Mouse (Mus musculus) intestine, postnatal 0 days (tissue): ENCODE results near the gene Adipoq. TPM values are rescaled to one million over a fixed set of nuclear protein-coding genes. Genes with fewer than 3 reads are reported as not detected.
A peak's percentile ranks its signal among the peaks of the same experiment; 100 is the strongest.

Experiments
- ATAC-seq: fragments of 200-750 bp; cut with Nextera tagmentation; 2 replicates; pipeline ENCODE4 v1.8.0; 2017; ENCODE audit warnings: mild to moderate bottlenecking, moderate TSS enrichment, moderate library complexity
- H3K27ac ChIP-seq: fragments of 300-500 bp; sonication (generic); 2 replicates; pipeline ENCODE4 v1.5.1; 2014; ENCODE audit warnings: mild to moderate bottlenecking, low read depth, low read length, moderate library complexity
- H3K27me3 ChIP-seq: fragments of 300-500 bp; sonication (generic); replicated peaks from 2 replicates; pipeline ENCODE4 v1.6.1; 2014; ENCODE audit warnings: low read length, mixed read lengths; ENCODE audit not compliant: control insufficient read depth, insufficient read depth
- H3K36me3 ChIP-seq: fragments of 300-500 bp; sonication (generic); 2 replicates; pipeline ENCODE4 v1.6.1; 2014; ENCODE audit warnings: mild to moderate bottlenecking, moderate library complexity; ENCODE audit not compliant: control insufficient read depth, insufficient read depth
- H3K4me1 ChIP-seq: fragments of 300-500 bp; sonication (generic); replicated peaks from 2 replicates; pipeline ENCODE4 v1.6.1; 2014; ENCODE audit warnings: antibody characterized with exemption, low read length, mixed read lengths; ENCODE audit not compliant: control insufficient read depth, insufficient read depth
- H3K4me2 ChIP-seq: fragments of 300-500 bp; sonication (generic); replicated peaks from 2 replicates; pipeline ENCODE4 v1.6.1; 2014; ENCODE audit warnings: low read depth, mild to moderate bottlenecking, moderate library complexity
- H3K4me3 ChIP-seq: fragments of 300-500 bp; sonication (generic); 2 replicates; pipeline ENCODE4 v1.5.1; 2014; ENCODE audit warnings: low read depth, low read length
- H3K9ac ChIP-seq: fragments of 300-500 bp; sonication (generic); 2 replicates; pipeline ENCODE4 v1.6.1; 2014; ENCODE audit warnings: mild to moderate bottlenecking, low read depth, low read length
- H3K9me3 ChIP-seq: fragments of 300-500 bp; sonication (generic); 2 replicates; pipeline ENCODE4 v1.6.1; 2016; ENCODE audit warnings: mixed run types; ENCODE audit not compliant: control insufficient read depth
- CTCF ChIP-seq: sonication (generic); IDR thresholded peaks from 2 replicates; pipeline ENCODE4 v1.5.1; 2016; ENCODE audit warnings: low read depth, mild to moderate bottlenecking, control low read depth, antibody characterized with exemption, moderate library complexity
- WGBS: fragments of 180-500 bp; shearing (Covaris S2); extraction: QIAGEN DNeasy Blood & Tissue Kit; methylation state at CpG from one replicate; pipeline ENCODE4 v1.1.7; 2014; 5-methylcytosine and 5-hydroxymethylcytosine counted together
- polyA plus RNA-seq: library from polyadenylated mRNA; unstranded; fragments of >200 nt; fragmentation: Nextera tagmentation; extraction: Ambion mirVana; gene quantifications from 2 replicates; pipeline ENCODE4 v1.2.1, GENCODE M21; 2015

Adipoq gene
- polyA plus RNA-seq, 1 experiment from 2014 or later: not detected

GRCm38 (mm10) chr16:23187983-23188382 lies 41.6 kb downstream of the Adipoq start:
- H3K27me3 ChIP-seq: no peaks in the 10 kb centered on the region
- no peak overlapping the region for H3K27ac ChIP-seq
- ATAC-seq: no peak
- WGBS: 71% methylated on average over 7 of the region's 7 CpGs
- no peak for TF ChIP-seq CTCF
- no peak overlapping the region for H3K4me2 ChIP-seq
- no peaks in the 10 kb centered on the region for H3K36me3 ChIP-seq
- no peaks in the 10 kb centered on the region; the same call in 1 of the 2 replicates for H3K9me3 ChIP-seq
- no peak overlapping the region for H3K4me3 ChIP-seq
- H3K4me1 ChIP-seq: no peaks in the 10 kb centered on the region
- H3K9ac ChIP-seq: no peak overlapping the region

- no peak overlapping the region for H3K9ac ChIP-seq
- 68% methylated on average over 1 of the region's 1 CpGs for WGBS
- no peaks in the 10 kb centered on the region for H3K4me1 ChIP-seq
- no peaks in the 10 kb centered on the region; the same call in 1 of the 2 replicates for H3K9me3 ChIP-seq
- peak; percentile 11; the same call in 1 of the 2 replicates for TF ChIP-seq CTCF
- H3K36me3 ChIP-seq: no peaks in the 10 kb centered on the region
- H3K4me2 ChIP-seq: no peak overlapping the region
- no peaks in the 10 kb centered on the region for H3K27me3 ChIP-seq
- no peak overlapping the region for H3K4me3 ChIP-seq
- no peak for ATAC-seq
- H3K27ac ChIP-seq: no peak overlapping the region
These were observed 43.3 kb downstream of the Adipoq start for GRCm38 (mm10) chr16:23189612-23190011.

GRCm38 (mm10) chr16:23191560-23192242 lies 45.4 kb downstream of the Adipoq start:
- Histone ChIP-seq H3K27me3 (no peaks in the 10 kb centered on the region), H3K4me3 (no peak overlapping the region), H3K9ac (no peak overlapping the region), H3K4me1 (no peaks in the 10 kb centered on the region), H3K4me2 (no peak overlapping the region), H3K9me3 (no peaks in the 10 kb centered on the region; the same call in 1 of the 2 replicates), H3K36me3 (no peaks in the 10 kb centered on the region), H3K27ac (no peak overlapping the region)
- TF ChIP-seq CTCF: no peak
- ATAC-seq: no peak
- WGBS: 77% methylated on average over 9 of the region's 9 CpGs

GRCm38 (mm10) chr16:23195618-23196017 lies 49.3 kb downstream of the Adipoq start:
- no peak overlapping the region for H3K4me3 ChIP-seq
- no peak overlapping the region for H3K9ac ChIP-seq
- H3K36me3 ChIP-seq: no peaks in the 10 kb centered on the region
- no peak for TF ChIP-seq CTCF
- no peak for ATAC-seq
- H3K9me3 ChIP-seq: no peaks in the 10 kb centered on the region
- H3K27me3 ChIP-seq: no peaks in the 10 kb centered on the region
- H3K4me2 ChIP-seq: no peak overlapping the region
- WGBS: 80% methylated on average over 7 of the region's 7 CpGs
- no peaks in the 10 kb centered on the region for H3K4me1 ChIP-seq
- no peak overlapping the region for H3K27ac ChIP-seq

- no peak for ATAC-seq
- no peaks in the 10 kb centered on the region for H3K36me3 ChIP-seq
- H3K27me3 ChIP-seq: no peaks in the 10 kb centered on the region
These were observed 50.0 kb downstream of the Adipoq start for GRCm38 (mm10) chr16:23196296-23196695.

GRCm38 (mm10) chr16:23196791-23197190 lies 50.5 kb downstream of the Adipoq start:
- Histone ChIP-seq H3K4me3 (no peak overlapping the region), H3K4me1 (no peaks in the 10 kb centered on the region), H3K9ac (no peak overlapping the region), H3K9me3 (no peaks in the 10 kb centered on the region), H3K27me3 (no peaks in the 10 kb centered on the region), H3K4me2 (no peak overlapping the region), H3K27ac (no peak overlapping the region), H3K36me3 (no peaks in the 10 kb centered on the region)
- ATAC-seq: no peak
- WGBS: 92% methylated on average over 6 of the region's 6 CpGs
- TF ChIP-seq CTCF: no peak

More at GRCm38 (mm10) chr16:23196296-23196695, 50.0 kb downstream of the Adipoq start:
- Histone ChIP-seq H3K4me1 (no peaks in the 10 kb centered on the region), H3K27ac (no peak overlapping the region), H3K9me3 (no peaks in the 10 kb centered on the region), H3K4me3 (no peak overlapping the region), H3K9ac (no peak overlapping the region), H3K4me2 (no peak overlapping the region)
- TF ChIP-seq CTCF: no peak
